Mouse (Mus musculus) yolk sac, embryonic 10.5 days (tissue): ENCODE measurements at regions not wholly inside any gene's neighbourhood (a gene's known extent, or its start where the extent isn't known, plus 50 kb on each side); places are given as distances from the start of the nearest gene placed in this dataset.

ENCODE experiments used
- DNase-seq: peaks from one replicate; pipeline ENCODE4 v3.0.0-alpha.2; 2017; ENCODE audit warnings: low spot score

- no peak for DNase-seq
Measured at GRCm38 (mm10) chr3:61255643-61256042, 105.8 kb upstream of the Rap2b start.

DNA sequence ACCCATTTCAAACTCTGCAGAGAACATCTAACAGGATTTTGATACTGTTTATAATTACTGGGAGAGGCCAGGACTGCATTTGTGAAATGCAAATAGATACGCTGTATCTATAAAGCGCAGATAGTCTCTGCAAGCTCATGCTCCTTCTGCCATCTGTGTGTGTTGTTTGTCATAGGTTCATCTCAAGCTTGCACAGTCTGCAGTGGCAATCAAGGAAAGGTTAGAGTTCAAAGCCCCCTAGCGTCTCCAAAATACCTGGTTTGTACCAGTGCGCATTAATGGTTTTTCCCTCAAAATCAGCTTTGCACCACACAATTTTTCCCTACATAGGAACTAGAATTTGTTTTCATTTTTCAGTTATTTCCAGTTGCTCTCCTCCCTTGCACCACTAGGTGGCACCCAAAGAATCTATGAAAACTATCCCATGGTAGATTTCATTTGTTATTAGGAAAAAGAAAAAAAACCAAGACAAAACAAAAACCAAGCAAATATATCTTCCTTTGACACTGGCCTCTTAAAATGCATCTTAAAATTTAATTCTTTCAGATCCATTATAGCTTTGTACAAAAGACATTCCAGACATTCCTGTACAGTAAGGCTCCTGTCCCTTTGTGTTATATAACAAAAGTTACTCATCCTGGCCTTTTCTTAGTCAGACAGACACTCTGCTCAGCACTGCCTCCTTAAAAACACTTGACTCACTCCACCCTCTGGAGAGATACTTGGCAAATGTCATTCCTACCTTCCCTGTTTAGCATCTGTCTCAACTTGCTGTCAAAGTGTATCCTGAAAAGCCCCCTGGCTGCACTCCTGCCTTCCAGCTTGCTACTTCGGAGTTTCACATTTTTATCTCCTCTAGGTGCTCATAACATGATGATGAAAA, 92.7 kb upstream of the Rap2b start:
- peak; percentile 28 for DNase-seq

DNA sequence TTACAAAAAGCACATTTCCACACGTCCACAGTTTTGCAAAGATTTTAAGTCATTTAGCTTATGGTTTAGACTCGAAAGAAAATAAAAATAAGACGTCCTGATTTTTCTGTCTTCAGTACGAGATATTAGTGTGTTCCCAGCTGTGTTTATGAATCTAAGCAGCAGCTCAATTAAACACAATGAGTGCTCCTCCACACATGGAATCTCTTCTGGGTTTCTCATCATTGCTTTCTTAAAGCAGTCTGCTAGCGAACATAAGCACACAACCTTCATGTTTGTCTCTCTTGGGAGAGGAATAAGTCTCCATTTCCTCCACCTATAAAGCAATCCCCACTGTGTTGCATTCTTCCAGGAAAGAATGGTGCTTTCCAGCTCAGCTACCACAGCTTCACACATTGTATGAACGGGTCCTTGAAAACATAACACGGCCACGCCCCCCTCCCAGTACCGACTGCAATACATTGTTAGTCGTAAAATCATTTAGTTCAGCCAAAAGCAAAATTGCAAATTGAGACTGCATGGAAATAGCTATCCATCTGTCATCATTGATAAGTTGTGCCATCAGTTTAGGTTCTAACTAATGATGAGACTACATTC, 75.4 kb upstream of the Rap2b start:
- no peak for DNase-seq

DNA sequence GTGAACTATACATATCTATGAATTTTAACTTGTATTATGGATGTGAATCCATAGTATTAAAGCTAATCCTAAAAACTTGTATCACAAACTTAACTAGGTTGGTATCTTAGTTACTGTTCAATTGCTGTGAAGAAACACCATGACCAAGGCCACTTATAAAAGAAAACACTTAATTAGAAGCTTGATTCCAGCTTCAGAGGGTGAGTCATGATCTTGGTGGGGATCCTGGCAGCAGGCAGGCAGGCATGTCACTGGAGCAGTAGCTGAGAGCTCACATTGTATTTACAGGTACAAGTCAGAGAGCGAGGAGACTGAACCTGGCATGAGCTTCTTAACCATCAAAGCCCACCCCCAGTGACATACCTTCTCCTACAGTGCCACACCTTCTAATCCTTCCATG, 73.2 kb upstream of the Rap2b start:
- DNase-seq, result no peak

DNA sequence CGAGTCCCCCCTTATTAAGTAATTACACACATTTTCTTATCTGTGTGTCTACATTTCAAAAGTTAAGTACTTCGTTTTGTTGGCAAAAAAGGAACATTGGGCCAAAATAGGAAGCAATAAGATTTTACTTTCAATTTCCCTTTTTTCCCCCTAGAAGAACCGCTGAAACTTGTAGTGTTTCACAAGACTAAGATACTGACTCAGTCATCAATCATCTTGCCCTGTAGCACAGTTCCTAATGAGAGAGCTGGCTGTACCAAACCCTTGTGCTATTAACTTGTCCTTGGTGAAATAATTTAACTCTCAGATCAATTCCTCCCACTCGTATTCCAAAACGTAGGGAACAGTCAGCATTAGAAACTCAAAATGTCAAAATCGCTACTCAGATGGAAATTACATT, 66.6 kb upstream of the Rap2b start:
- no peak for DNase-seq

GRCm38 (mm10) chr3:61297290-61297689, 64.1 kb upstream of the Rap2b start:
- no peak for DNase-seq

DNA sequence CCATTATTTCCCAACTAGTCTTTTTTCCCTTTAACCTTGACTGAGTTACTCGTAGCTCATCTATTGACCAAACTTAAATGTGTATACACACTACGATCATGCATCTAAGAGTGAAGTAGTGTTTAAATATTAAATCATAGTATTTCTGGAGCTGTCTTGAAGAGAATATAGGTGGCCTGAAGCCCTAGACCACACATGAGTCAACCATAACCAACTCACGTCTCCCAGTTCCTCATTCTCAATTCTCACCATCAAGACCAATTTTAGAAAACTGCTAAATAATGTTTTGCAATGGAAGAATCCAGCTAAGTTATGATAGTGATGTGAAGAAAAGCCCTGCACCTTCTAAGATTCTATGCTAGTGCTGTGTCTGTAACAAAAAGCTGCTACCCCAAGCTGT, 59.2 kb upstream of the Rap2b start:
- no peak for DNase-seq

GRCm38 (mm10) chr3:61303485-61303884, 58.0 kb upstream of the Rap2b start:
- DNase-seq, result no peak

DNA sequence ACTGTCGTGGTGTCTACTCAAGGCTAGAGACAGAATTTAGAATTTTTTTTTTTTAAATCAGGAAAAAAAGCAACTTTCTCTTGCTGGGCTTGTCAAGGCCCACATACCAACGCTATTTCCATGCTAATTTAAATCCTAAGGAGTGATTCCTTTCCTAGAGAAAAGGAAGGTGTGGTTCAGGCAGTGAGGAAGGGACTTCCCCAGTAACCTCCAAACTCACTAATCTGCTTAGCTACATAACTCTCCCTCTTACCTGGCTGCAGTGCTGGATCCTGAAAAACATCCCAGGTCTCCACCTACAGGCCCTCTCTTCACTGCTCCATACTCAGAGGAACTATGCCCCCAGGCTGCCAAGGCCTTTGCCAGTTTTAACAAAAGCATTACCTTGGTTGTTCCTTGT, 55.1 kb upstream of the Rap2b start:
- no peak for DNase-seq

DNA sequence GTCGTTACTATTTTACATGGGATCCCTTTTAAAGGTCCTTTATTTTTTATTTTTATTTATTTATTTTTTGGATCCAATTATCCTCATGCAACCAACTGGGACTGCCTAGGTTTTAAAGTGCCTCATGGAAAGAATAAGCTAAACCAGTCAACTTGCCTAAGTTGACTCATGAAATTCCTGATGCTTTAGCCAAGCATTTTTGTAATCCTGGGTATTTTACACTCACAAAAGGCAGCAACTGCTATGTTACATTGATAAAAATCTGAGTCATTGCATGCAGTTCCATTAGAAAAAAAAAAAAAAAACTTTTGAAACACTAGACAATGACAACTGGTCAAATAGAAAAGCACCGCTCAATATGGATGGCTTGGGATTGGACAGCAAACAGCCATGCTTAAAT, 52.7 kb upstream of the Rap2b start:
- no peak for DNase-seq

DNA sequence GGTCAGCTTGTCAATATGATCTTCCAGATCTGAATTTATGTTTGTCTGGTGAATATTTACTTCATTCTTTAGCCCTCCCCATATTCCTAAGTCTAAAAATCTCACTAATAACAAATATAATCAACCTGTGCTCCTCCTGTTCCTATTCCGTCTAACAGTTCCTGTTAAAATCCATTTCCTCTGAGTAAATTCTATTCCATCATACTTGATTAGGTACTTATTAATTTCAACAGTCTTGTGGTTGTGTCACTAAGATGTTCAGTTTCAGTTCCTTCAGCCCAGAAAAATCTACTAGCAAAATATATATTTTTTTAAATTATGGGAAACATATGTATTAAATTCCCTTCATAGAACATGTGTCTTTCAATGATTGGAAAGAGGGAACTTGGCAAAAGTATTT, 52.2 kb upstream of the Rap2b start:
- DNase-seq, result no peak
